Mouse (Mus musculus) skeletal muscle tissue, adult 2 months (tissue): ENCODE measurements around the gene Myb.

ENCODE experiments used
- DNase-seq: peaks from one replicate; pipeline ENCODE4 v3.0.0-alpha.2; 2012; ENCODE audit warnings: low read depth, low spot score

Myb gene

GRCm38 (mm10) chr10:21128086-21128611, 32.6 kb downstream of the Myb start:
- DNase-seq, result no peak

GRCm38 (mm10) chr10:21118341-21118740, 42.4 kb downstream of the Myb start:
- no peak for DNase-seq

- DNase-seq, result no peak
Observed at GRCm38 (mm10) chr10:21114459-21114858, 46.3 kb downstream of the Myb start.

GRCm38 (mm10) chr10:21112689-21113088, 48.1 kb downstream of the Myb start:
- DNase-seq, result no peak

GRCm38 (mm10) chr10:21109337-21110056, 51.3 kb downstream of the Myb start:
- DNase-seq, result no peak

GRCm38 (mm10) chr10:21108796-21109195, 52.0 kb downstream of the Myb start:
- DNase-seq, result no peak

- no peak for DNase-seq
Observed at GRCm38 (mm10) chr10:21108182-21108581, 52.6 kb downstream of the Myb start.

GRCm38 (mm10) chr10:21105206-21105605, 55.6 kb downstream of the Myb start:
- DNase-seq, result no peak

GRCm38 (mm10) chr10:21102689-21103088, 58.1 kb downstream of the Myb start:
- no peak for DNase-seq

GRCm38 (mm10) chr10:21101948-21102347, 58.8 kb downstream of the Myb start:
- no peak for DNase-seq

- no peak for DNase-seq
Observed at GRCm38 (mm10) chr10:21100646-21101249, 60.0 kb downstream of the Myb start.

GRCm38 (mm10) chr10:21099515-21099914, 61.3 kb downstream of the Myb start:
- no peak for DNase-seq

- DNase-seq, result no peak
Observed at GRCm38 (mm10) chr10:21095541-21095940, 65.2 kb downstream of the Myb start.

GRCm38 (mm10) chr10:21094896-21095295, 65.9 kb downstream of the Myb start:
- DNase-seq, result no peak

GRCm38 (mm10) chr10:21093301-21093700, 67.5 kb downstream of the Myb start:
- no peak for DNase-seq

GRCm38 (mm10) chr10:21092501-21093270, 68.1 kb downstream of the Myb start:
- DNase-seq, result no peak

- DNase-seq, result no peak
Observed at GRCm38 (mm10) chr10:21090922-21091700, 69.7 kb downstream of the Myb start.

GRCm38 (mm10) chr10:21089541-21089940, 71.2 kb downstream of the Myb start:
- DNase-seq, result no peak

GRCm38 (mm10) chr10:21087614-21088232, 73.1 kb downstream of the Myb start:
- DNase-seq, result no peak

GRCm38 (mm10) chr10:21085044-21085443, 75.7 kb downstream of the Myb start:
- DNase-seq, result no peak

- DNase-seq, result no peak
Observed at GRCm38 (mm10) chr10:21083391-21083918, 77.3 kb downstream of the Myb start.
